Mouse (Mus musculus) hindlimb bud, embryonic 11.5 days (tissue): ENCODE measurements around the gene Ppm1h.
"Not testable (repeated sequence)": the region's sequence is repeated elsewhere in the genome, so short reads cannot be mapped to it uniquely, and the experiment has no call there.

Source experiments
- DNase-seq: peaks from one replicate; pipeline ENCODE4 v3.0.0-alpha.2; 2012; ENCODE audit warnings: low read depth, low spot score; ENCODE audit errors: extremely low spot score

Ppm1h gene

DNA sequence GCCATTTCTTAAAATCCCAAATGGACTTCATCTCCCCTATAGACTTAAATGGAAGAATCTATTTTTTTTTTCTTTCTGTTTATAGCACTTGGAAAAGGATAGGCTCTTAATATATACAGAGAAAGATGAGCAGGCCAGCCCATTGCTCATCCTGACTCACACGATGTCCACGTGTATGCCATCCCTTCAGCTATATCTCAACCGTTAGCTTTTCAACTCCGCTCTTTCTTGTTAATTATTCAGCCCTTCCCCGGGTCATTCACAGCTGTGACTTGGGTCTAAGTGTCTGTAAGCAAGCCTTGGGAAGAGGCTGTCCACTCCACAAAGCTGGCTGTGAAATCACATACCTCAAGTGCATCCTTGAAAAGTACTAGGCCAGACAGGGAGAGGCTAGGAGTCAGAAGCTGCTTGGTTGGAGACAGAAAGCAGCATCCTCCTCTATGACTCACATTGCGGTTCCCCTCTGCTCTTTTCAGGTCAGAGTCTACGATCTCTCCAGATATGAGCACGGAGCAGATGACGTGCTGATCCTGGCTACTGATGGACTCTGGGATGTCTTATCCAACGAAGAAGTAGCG lies 241.7 kb downstream of the Ppm1h start:
- DNase-seq, result no peak

GRCm38 (mm10) chr10:122922226-122922625 lies 243.7 kb downstream of the Ppm1h start:
- DNase-seq, result no peak

GRCm38 (mm10) chr10:122924571-122924970 lies 246.0 kb downstream of the Ppm1h start:
- not testable (repeated sequence) for DNase-seq

DNA sequence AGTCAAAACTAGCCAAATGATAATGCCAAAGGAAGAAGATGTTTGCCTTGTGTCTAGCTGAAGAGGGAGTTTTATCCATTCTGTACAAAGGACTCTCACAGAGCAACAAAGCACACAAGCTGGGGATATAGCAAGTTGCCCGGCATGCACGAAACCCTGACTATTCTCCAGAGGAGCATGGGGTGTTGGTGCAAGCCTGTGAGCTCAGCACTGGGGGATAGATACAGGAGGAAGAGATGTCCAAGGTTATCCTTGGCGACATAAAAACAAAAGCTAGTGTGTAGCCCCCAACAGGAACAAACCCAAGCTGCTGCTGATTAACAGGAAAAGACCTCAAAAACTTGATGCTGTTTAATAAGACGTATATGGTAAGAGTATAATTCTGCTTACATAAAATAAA lies 247.7 kb downstream of the Ppm1h start:
- DNase-seq, result no peak

DNA sequence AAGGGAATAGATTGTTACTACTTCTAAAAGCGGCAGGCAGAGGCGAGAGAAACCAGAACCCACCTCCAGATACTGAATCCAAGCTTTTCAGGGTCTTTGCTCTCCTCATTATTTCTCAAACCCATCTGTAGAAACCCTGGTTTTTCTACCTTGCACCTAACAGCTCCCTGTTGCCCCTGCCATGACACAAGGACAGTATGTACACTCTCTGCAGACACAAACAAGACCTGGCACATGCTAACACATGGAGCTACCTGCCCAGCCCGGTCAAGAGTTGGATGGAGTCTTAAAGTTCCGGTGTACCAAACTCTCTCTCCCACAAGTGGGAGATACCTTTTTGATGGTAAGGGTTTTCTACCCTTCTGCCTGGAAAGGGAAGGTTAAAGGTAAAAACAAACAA lies 252.0 kb downstream of the Ppm1h start:
- DNase-seq, result no peak

DNA sequence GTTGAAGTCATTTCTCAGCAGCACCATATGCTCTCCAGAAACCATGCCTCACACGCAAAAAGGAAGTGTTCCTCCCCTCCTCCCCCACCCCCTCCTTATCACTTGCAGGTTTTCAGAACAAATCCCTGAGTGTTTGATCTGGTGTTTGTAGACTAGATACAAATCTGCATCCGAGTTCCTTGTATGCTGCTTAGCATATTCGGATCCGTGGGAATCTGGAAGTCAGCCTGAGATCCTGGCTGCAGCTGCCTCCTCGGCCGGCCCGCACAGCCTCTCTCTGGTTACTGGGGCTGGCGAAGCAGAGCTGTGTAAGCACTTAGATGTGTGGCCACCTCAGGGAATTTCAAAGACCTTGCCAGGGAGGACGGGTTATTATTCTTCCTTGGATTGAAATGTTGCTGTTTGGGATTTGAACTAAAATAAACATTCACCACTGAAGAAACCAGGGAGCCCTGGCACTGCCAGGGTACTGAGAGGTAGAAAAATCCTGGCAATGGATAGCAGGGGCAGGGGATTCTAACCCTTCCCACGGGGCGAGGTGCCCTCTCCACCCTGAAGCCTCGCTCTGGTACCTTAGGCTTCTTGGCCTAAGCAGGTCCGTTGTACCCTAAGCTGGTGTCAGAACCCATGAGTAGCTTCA lies 252.8 kb downstream of the Ppm1h start:
- no peak for DNase-seq

DNA sequence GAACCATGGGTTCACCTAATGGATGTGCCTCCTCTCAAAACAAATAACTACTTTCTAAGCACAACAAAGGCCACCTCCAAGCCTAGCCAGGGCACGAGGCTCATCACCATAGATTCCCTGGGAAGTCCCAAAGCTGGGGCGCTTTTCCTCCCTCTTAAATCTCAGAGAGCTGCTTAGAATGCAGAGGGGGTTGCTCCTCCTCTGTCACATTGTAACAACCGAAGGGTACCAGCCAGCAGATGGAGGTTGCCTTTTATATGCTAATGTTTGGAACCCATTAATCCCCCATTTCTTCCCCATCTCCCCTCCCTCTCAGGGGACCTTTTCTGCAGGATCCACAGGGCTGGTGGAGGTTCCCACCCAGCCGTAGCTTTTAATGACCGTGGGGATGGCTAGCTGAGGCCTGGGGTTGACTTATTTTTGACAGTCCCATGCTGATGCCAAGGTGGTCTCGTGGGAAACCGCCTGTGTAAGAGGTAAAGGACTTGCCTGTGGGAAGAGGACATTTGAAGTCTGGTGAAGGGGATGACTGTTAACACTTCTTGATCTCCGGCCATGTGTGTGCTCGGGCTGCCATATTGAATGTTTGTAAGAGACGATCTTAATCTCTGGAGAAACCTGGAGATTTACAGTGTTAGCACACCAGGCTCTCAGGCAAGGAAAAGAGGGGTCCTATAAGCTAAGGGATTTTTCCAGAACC lies 253.4 kb downstream of the Ppm1h start:
- DNase-seq, result no peak

GRCm38 (mm10) chr10:122933053-122933838 lies 254.7 kb downstream of the Ppm1h start:
- no peak for DNase-seq

DNA sequence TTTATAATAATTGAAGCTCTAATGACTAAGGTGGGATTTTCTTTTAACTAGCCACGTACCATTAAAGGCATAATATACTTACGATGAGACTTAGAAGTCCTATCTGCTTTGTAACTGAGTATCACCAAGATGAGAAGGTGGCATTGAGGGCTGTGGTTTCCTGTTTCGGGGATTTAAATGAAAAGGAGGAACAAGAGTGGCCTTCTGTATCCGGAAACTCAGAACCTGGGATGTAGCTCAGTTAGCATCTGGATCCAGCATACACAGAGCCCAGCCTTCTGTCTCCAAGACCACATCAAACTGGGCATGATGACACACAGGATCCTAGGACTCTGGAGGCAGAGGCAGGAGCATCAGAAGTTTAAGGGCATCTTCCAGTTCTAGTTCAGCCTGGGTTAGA lies 256.8 kb downstream of the Ppm1h start:
- not testable (repeated sequence) for DNase-seq

GRCm38 (mm10) chr10:122937380-122937779 lies 258.8 kb downstream of the Ppm1h start:
- not testable (repeated sequence) for DNase-seq

GRCm38 (mm10) chr10:122939546-122939945 lies 261.0 kb downstream of the Ppm1h start:
- DNase-seq, result no peak

GRCm38 (mm10) chr10:122942771-122943170 lies 264.2 kb downstream of the Ppm1h start:
- no peak for DNase-seq

DNA sequence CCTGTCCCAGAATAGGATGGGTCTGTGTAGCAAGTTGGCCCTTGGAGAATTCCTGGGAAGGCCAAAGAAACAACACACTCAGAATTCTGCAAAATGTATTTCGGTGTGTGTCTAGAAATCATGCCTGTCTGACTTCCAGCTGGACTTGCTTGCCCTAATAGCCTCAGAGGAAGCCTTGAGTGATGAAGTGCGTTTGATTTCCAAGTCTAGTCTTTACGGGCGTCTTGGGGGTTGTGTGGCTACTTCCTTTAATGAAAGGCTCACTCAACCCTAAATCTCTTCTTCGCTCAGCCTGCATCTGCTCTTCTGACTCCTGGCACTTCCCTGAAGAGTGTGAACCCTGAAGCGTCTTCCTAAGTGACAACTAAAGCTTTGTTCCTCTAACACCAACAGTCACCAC lies 265.3 kb downstream of the Ppm1h start:
- no peak for DNase-seq

DNA sequence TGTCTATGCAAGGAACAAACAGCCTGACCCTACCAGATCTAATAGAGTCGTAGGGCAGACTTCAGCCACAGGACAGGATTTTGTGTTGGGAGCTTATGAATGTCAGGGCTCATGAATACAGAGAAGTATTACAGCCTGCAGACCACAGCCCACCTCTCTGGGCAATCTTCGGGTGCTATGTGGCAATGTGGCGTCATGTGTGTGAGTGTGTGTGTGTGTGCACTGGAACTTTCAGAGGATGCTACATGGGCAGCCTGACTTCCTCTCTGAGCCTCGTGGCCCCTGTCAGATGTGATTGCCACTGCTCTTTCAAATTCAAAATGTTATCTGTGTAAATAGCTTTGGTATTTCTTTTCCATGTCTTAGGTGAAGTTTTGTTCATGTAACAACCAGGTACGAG lies 266.3 kb downstream of the Ppm1h start:
- DNase-seq, result no peak

DNA sequence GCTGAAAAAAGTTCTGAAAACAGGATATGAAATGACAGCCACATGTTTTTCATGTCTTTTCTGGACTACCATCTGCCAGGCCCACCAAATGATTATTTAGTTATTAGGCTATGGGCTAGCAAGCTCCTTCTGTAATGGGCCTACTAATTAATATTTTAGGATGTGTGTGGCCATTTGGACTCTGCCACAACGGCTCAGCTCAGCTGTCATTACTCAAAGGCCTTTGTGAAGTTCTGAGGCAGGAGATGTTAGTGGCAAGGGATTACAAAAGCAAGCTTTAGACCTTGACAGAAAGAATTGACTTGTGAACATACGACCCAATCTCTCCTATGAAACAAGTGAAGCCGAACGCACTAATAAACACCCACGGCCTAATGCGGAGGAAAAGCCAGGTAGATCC lies 272.4 kb downstream of the Ppm1h start:
- DNase-seq, result no peak

- DNase-seq, result no peak
Measured at GRCm38 (mm10) chr10:122953576-122953975, 275.0 kb downstream of the Ppm1h start.

DNA sequence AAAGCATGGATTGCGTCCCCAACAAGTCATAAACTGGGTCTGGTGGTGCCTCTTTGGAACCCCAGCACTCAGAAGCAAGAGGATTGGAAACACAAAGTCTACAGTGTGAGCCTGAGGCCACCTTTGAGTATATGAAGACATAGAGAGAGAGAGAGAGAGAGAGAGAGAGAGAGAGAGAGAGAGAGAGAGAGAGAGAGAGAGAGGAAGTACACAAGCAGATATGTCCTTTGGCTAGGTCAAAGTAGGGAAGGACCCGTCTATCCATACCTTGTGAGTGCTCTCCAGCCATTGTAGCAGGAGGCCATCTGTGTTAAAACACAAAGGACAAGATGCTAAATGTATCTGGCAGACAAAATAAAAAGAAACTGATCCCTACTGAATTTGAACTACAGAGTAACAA lies 279.4 kb downstream of the Ppm1h start:
- DNase-seq, result no peak

- DNase-seq, result no peak
Measured at GRCm38 (mm10) chr10:122958699-122959098, 280.1 kb downstream of the Ppm1h start.

DNA sequence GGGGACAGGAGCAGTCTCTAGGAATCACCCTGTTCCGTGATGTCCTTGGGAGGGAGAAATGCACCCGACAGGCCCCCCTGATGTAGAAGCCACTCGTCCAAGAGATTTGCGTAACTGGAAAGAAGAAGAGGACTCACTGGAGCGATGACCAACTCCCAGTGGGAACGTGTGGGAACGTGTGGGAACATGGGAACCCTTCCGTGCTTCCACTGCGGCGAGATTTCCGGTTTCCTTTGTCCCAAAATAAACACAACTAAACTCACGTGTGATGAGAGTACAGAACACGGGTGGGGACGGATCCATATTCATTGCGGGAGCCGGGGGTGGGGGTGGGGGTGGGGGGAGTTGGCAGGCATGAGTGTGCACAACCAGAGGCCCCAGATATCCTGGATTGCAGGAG lies 281.7 kb downstream of the Ppm1h start:
- no peak for DNase-seq

GRCm38 (mm10) chr10:122960738-122961137 lies 282.2 kb downstream of the Ppm1h start:
- DNase-seq, result no peak

GRCm38 (mm10) chr10:122961494-122961893 lies 282.9 kb downstream of the Ppm1h start:
- DNase-seq, result no peak

- no peak for DNase-seq
Measured at GRCm38 (mm10) chr10:122962651-122963050, 284.1 kb downstream of the Ppm1h start.
